Mouse (Mus musculus) brain, embryonic 18.5 days (tissue): ENCODE measurements around the gene Morf4l2.
"Not testable (repeated sequence)": the region's sequence is repeated elsewhere in the genome, so short reads cannot be mapped to it uniquely, and the experiment has no call there.

Experiments
- DNase-seq: peaks from one replicate; pipeline ENCODE4 v3.0.0-alpha.2; 2012; ENCODE audit warnings: low read depth, low spot score

Gene Morf4l2

GRCm38 (mm10) chrX:136693196-136693595 lies 50.3 kb downstream of the Morf4l2 start:
- DNase-seq: no peak

- no peak for DNase-seq
Measured at GRCm38 (mm10) chrX:136692294-136692675, 51.2 kb downstream of the Morf4l2 start.

- not testable (repeated sequence) for DNase-seq
Measured at GRCm38 (mm10) chrX:136691606-136692293, 51.7 kb downstream of the Morf4l2 start.
